Mouse (Mus musculus): ENCODE results near the gene S100a7a.

GRCm38 (mm10) chr3:90639511-90640154 is 14.2 kb upstream of the S100a7a start:
- TF ChIP-seq CTCF (IDR thresholded peaks at IDR 0.05; ENCODE audit: control insufficient read depth, insufficient read depth, low read length) (peak; percentile 80), POLR2A (IDR thresholded peaks at IDR 0.05; ENCODE audit: borderline replicate concordance, control insufficient read depth, low read depth, low read length) (no peak)

All from bone marrow, adult 2 months (tissue).